Mouse (Mus musculus) lung, adult 2 months (tissue): Measurements from ENCODE around the gene Wdr26.

Experiments
- CTCF ChIP-seq: fragments of 200-500 bp; IDR thresholded peaks from 2 replicates; pipeline ENCODE4 v1.5.1; 2011; ENCODE audit warnings: mild to moderate bottlenecking, low read length, control low read depth; ENCODE audit not compliant: insufficient read depth
- POLR2A ChIP-seq: fragments of 200-500 bp; IDR thresholded peaks from 2 replicates; pipeline ENCODE4 v1.6.1; 2011; ENCODE audit warnings: low read depth, mild to moderate bottlenecking, control low read depth, low read length, borderline replicate concordance; ENCODE audit errors: extremely low read depth

- TF ChIP-seq POLR2A: peak; percentile 54; the same call in 1 of the 2 replicates
- no peak for TF ChIP-seq CTCF
Observed at GRCm38 (mm10) chr1:181143950-181144836, 67.6 kb downstream of the Wdr26 start, which contains the start of the genes Nvl and Cnih4.
